Mouse (Mus musculus) layer of hippocampus, adult 2 months (tissue): ENCODE data around the gene Syngr1. TPM values are rescaled to one million over a fixed set of nuclear protein-coding genes. Genes with fewer than 3 reads are reported as not detected.

Experiments used
- DNase-seq, 2 experiments: peaks; one replicate each; pipeline ENCODE4 v3.0.0; 2022; ENCODE audit warnings: low spot score in 2 of 2
- H3K27ac ChIP-seq: fragments of 200-600 bp; 2 replicates; pipeline ENCODE4 v1.8.1; 2022
- H3K4me3 ChIP-seq: fragments of 200-600 bp; 2 replicates; pipeline ENCODE4 v1.8.1; 2022; ENCODE audit warnings: mild to moderate bottlenecking
- CTCF ChIP-seq: fragments of 200-600 bp; conservative IDR thresholded peaks from 2 replicates; pipeline ENCODE4 v1.8.1; 2022; ENCODE audit warnings: antibody characterized with exemption, mild to moderate bottlenecking, moderate library complexity
- total RNA-seq, 2 experiments: library from RNA; stranded (reverse); gene quantifications; 2 replicates each; pipeline ENCODE4 v1.2.3; 2021

Syngr1 gene
- total RNA-seq, 2 experiments from 2014 or later: 356 to 380 TPM

GRCm38 (mm10) chr15:80083740-80084139, 7.4 kb upstream of the Syngr1 start:
- DNase-seq: no peak
- Histone ChIP-seq H3K27ac (peak overlapping the region; percentile 97), H3K4me3 (peak overlapping the region; percentile 96)
- TF ChIP-seq CTCF: no peak

- no peak overlapping the region for H3K4me3 ChIP-seq
- TF ChIP-seq CTCF: no peak
- no peak overlapping the region for H3K27ac ChIP-seq
- DNase-seq: no peak
These were observed 3.6 kb upstream of the Syngr1 start for GRCm38 (mm10) chr15:80087406-80088012.

GRCm38 (mm10) chr15:80088637-80089036, 2.5 kb upstream of the Syngr1 start:
- Histone ChIP-seq H3K4me3 (no peak overlapping the region), H3K27ac (0 out of 2 replicates have a peak overlapping the region, but pooled peaks have one; percentile 8)
- peak; percentile 93 for TF ChIP-seq CTCF
- peak; percentile 93 to 94 for DNase-seq

- no peak for TF ChIP-seq CTCF
- Histone ChIP-seq H3K27ac (peak overlapping the region; percentile 92), H3K4me3 (no peak overlapping the region)
- no peak for DNase-seq
These were observed 979 bp upstream of the Syngr1 start for GRCm38 (mm10) chr15:80090155-80090554.

- no peak for TF ChIP-seq CTCF
- Histone ChIP-seq H3K27ac (peak overlapping the region; percentile 92), H3K4me3 (peak overlapping the region; percentile 94)
- DNase-seq: no peak
These were observed 403 bp upstream of the Syngr1 start for GRCm38 (mm10) chr15:80090741-80091120.

- no peak for TF ChIP-seq CTCF
- Histone ChIP-seq H3K4me3 (peak overlapping the region; percentile 94), H3K27ac (peak overlapping the region; percentile 92)
- no peak for DNase-seq
These were observed 907 bp downstream of the Syngr1 start for GRCm38 (mm10) chr15:80092041-80092441.

GRCm38 (mm10) chr15:80092599-80092998, 1.5 kb downstream of the Syngr1 start:
- no peak for DNase-seq
- peak overlapping the region; percentile 92 for H3K27ac ChIP-seq
- no peak for TF ChIP-seq CTCF
- peak overlapping the region; percentile 94 for H3K4me3 ChIP-seq

GRCm38 (mm10) chr15:80094201-80094600, 3.1 kb downstream of the Syngr1 start:
- H3K27ac ChIP-seq: peak overlapping the region; percentile 61
- no peak for DNase-seq
- no peak overlapping the region for H3K4me3 ChIP-seq
- no peak for TF ChIP-seq CTCF

GRCm38 (mm10) chr15:80095596-80095995, 4.5 kb downstream of the Syngr1 start:
- DNase-seq: no peak
- H3K27ac ChIP-seq: peak overlapping the region; percentile 16; the same call in 1 of the 2 replicates

GRCm38 (mm10) chr15:80096406-80096805, 5.3 kb downstream of the Syngr1 start:
- no peak for DNase-seq
- TF ChIP-seq CTCF: no peak
- Histone ChIP-seq H3K27ac (peak overlapping the region; percentile 16), H3K4me3 (no peak overlapping the region)

More at GRCm38 (mm10) chr15:80095596-80095995, 4.5 kb downstream of the Syngr1 start:
- no peak overlapping the region for H3K4me3 ChIP-seq
- TF ChIP-seq CTCF: no peak

GRCm38 (mm10) chr15:80096946-80097881, 6.1 kb downstream of the Syngr1 start:
- Histone ChIP-seq H3K4me3 (peak overlapping the region; percentile 4; the same call in 1 of the 2 replicates), H3K27ac (peak overlapping the region; percentile 79)
- TF ChIP-seq CTCF: no peak
- DNase-seq: no peak

GRCm38 (mm10) chr15:80097999-80098461, 6.9 kb downstream of the Syngr1 start:
- no peak for TF ChIP-seq CTCF
- Histone ChIP-seq H3K27ac (peak overlapping the region; percentile 79; the same call in 1 of the 2 replicates), H3K4me3 (peak overlapping the region; percentile 4; the same call in 1 of the 2 replicates)
- no peak for DNase-seq

GRCm38 (mm10) chr15:80098809-80099208, 7.7 kb downstream of the Syngr1 start:
- Histone ChIP-seq H3K4me3 (no peak overlapping the region), H3K27ac (peak overlapping the region; percentile 79)
- TF ChIP-seq CTCF: no peak

More at GRCm38 (mm10) chr15:80098809-80099208, 7.7 kb downstream of the Syngr1 start:
- no peak for DNase-seq
